Mouse (Mus musculus) neural tube, embryonic 11.5 days (tissue): ENCODE measurements around the gene Fam189b. TPM values are rescaled to one million over a fixed set of nuclear protein-coding genes. Genes with fewer than 3 reads are reported as not detected.
"Not testable (repeated sequence)": the region's sequence is repeated elsewhere in the genome, so short reads cannot be mapped to it uniquely, and the experiment has no call there.

Experiments used
- ATAC-seq: fragments of 200-750 bp; cut with Nextera tagmentation; 2 replicates; pipeline ENCODE4 v1.8.0; 2017; ENCODE audit warnings: moderate number of reproducible peaks, mild to moderate bottlenecking, moderate TSS enrichment, moderate library complexity; ENCODE audit not compliant: insufficient read depth, low FRiP score, low TSS enrichment
- DNase-seq: peaks from one replicate; pipeline ENCODE4 v3.0.0-alpha.2; 2015; ENCODE audit warnings: low spot score
- H3K27ac ChIP-seq: fragments of 300-500 bp; sonication (generic); 2 replicates; pipeline ENCODE4 v1.5.1; 2014; ENCODE audit warnings: low read depth, mild to moderate bottlenecking, low read length
- H3K27me3 ChIP-seq: fragments of 300-500 bp; sonication (generic); 2 replicates; pipeline ENCODE4 v1.6.1; 2014; ENCODE audit warnings: mild to moderate bottlenecking, low read length, mixed read lengths; ENCODE audit not compliant: control insufficient read depth, insufficient read depth
- H3K36me3 ChIP-seq: fragments of 300-500 bp; sonication (generic); 2 replicates; pipeline ENCODE4 v1.6.1; 2014; ENCODE audit warnings: mild to moderate bottlenecking, low read length, moderate library complexity, mixed read lengths; ENCODE audit not compliant: control insufficient read depth, insufficient read depth
- H3K4me1 ChIP-seq: fragments of 300-500 bp; sonication (generic); 2 replicates; pipeline ENCODE4 v1.6.1; 2014; ENCODE audit warnings: low read length, mixed read lengths; ENCODE audit not compliant: control insufficient read depth, insufficient read depth
- H3K4me2 ChIP-seq: fragments of 300-500 bp; sonication (generic); 2 replicates; pipeline ENCODE4 v1.6.1; 2014; ENCODE audit warnings: low read depth, mild to moderate bottlenecking, moderate library complexity
- H3K4me3 ChIP-seq: fragments of 300-500 bp; sonication (generic); 2 replicates; pipeline ENCODE4 v1.5.1; 2014; ENCODE audit warnings: low read depth, low read length
- H3K9ac ChIP-seq: fragments of 300-500 bp; sonication (generic); 2 replicates; pipeline ENCODE4 v1.6.1; 2014; ENCODE audit warnings: mild to moderate bottlenecking, low read length
- H3K9me3 ChIP-seq: fragments of 300-500 bp; sonication (generic); 2 replicates; pipeline ENCODE4 v1.6.1; 2016; ENCODE audit warnings: low read length; ENCODE audit not compliant: control insufficient read depth
- WGBS: fragments of 180-500 bp; shearing (Covaris S2); extraction: QIAGEN DNeasy Blood & Tissue Kit; methylation state at CpG from one replicate; pipeline ENCODE4 v1.1.7; 2014; 5-methylcytosine and 5-hydroxymethylcytosine counted together
- polyA plus RNA-seq: library from polyadenylated mRNA; unstranded; fragments of >200 nt; fragmentation: Nextera tagmentation; extraction: Ambion mirVana; gene quantifications from 2 replicates; pipeline ENCODE4 v1.2.1, GENCODE M21; 2014

Fam189b gene
- polyA plus RNA-seq, 1 experiment from 2014 or later = 36.9 TPM

DNA sequence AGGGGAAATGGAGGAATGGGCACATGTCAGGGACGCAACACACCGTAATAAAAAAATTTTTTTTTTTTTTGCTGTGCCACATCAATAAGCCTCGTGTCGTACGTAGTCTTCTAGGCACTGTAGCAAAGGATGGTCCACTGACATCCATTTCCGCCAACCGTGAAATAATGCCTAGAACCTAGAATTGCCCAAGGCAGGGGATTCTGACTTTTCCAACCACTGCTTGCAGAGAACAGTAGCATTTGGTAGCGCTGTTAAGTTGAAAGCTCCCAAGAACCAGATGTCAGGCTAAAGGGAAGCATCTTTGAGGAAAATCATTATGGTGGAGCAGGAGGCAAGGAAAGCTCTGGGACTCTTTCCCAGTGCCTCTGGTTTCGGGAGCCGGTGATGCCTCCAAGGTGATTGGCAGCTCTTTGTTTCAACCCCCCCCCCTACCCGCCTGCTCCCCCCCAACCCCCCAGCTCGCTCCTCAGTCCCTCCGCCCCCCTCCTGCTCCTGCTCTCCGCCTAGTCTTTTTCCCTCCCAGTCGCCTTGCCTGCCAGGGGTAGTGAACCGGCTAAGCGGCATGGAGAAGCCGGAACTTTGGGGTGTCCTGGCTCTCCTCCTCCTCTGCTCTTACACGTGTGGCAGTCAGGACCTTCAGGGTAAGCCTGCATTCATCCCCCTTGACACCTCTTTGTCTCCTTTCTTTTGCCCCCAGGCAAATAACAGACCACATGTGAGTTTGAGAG, 31.9 kb downstream of the Fam189b start, which contains the start of gene Thbs3:
Gene Thbs3, plus strand, starts transcription at position 500 of the 731 bp plus-strand sequence.
- peak; percentile 52 for DNase-seq
- no peaks in the 10 kb centered on the region for H3K27me3 ChIP-seq
- peak within 1 kb of the TSS; percentile 90 for H3K27ac ChIP-seq
- H3K36me3 ChIP-seq = no peaks in the 10 kb centered on the region; the same call in 1 of the 2 replicates
- under 1% methylated on average over 18 of the region's 19 CpGs for WGBS
- ATAC-seq = no peak
- H3K9ac ChIP-seq = peak within 1 kb of the TSS; percentile 66
- H3K4me3 ChIP-seq = peak within 1 kb of the TSS; percentile 73
- H3K4me2 ChIP-seq = peak within 1 kb of the TSS; percentile 55
- H3K4me1 ChIP-seq = peaks cover 18% of the 10 kb centered on the region
- no peaks in the 10 kb centered on the region for H3K9me3 ChIP-seq

- peaks cover 18% of the 10 kb centered on the region for H3K4me1 ChIP-seq
- peak; percentile 88 for DNase-seq
- no peaks in the 10 kb centered on the region for H3K36me3 ChIP-seq
- peak overlapping the region; percentile 90 for H3K27ac ChIP-seq
- H3K27me3 ChIP-seq = no peaks in the 10 kb centered on the region
- 0% methylated on average over 6 of the region's 6 CpGs for WGBS
- peak overlapping the region; percentile 66 for H3K9ac ChIP-seq
- peak; percentile 20 for ATAC-seq
- peak overlapping the region; percentile 73 for H3K4me3 ChIP-seq
- peak overlapping the region; percentile 55 for H3K4me2 ChIP-seq
- H3K9me3 ChIP-seq = no peaks in the 10 kb centered on the region
Observed at GRCm38 (mm10) chr3:89215853-89216252, 32.9 kb downstream of the Fam189b start.

GRCm38 (mm10) chr3:89216407-89216806, 33.5 kb downstream of the Fam189b start:
- 73% methylated on average over 7 of the region's 7 CpGs for WGBS
- H3K27me3 ChIP-seq, H3K9ac ChIP-seq, H3K4me2 ChIP-seq, DNase-seq, ATAC-seq, H3K27ac ChIP-seq, H3K9me3 ChIP-seq, H3K36me3 ChIP-seq, H3K4me3 ChIP-seq: not testable (repeated sequence)
- H3K4me1 ChIP-seq = peaks cover 18% of the 10 kb centered on the region

DNA sequence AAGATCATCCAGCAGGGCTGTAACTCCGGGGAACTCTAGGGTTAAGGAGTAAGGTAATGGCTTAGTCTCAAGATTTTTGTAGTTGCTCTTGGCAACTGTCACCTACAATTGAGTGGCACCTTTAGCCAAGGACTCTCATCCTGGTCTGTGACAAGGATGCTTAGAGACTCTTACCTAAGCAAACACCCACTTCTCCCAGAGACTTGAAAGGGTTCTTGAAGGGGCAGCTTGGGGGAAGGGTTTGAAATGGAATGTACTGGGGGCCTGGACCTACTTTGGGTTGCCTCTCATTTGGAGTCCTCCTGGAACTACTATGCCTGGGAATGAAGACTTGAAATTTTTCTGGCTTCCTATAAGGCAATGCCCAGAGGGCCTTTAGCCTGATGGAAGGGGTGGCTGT, 35.3 kb downstream of the Fam189b start:
- Histone ChIP-seq H3K4me3 (no peak overlapping the region), H3K4me1 (peaks cover 16% of the 10 kb centered on the region), H3K27ac (no peak overlapping the region), H3K36me3 (peaks cover 5% of the 10 kb centered on the region), H3K27me3 (no peaks in the 10 kb centered on the region), H3K9me3 (no peaks in the 10 kb centered on the region), H3K9ac (no peak overlapping the region), H3K4me2 (no peak overlapping the region)
- DNase-seq = no peak
- no peak for ATAC-seq
- 85% methylated on average over 1 of the region's 1 CpGs for WGBS

GRCm38 (mm10) chr3:89219546-89219945, 36.6 kb downstream of the Fam189b start:
- Histone ChIP-seq H3K4me3 (no peak overlapping the region), H3K27ac (no peak overlapping the region), H3K9me3 (no peaks in the 10 kb centered on the region), H3K27me3 (no peaks in the 10 kb centered on the region), H3K4me2 (no peak overlapping the region), H3K36me3 (peaks cover 7% of the 10 kb centered on the region), H3K9ac (no peak overlapping the region; the same call in 1 of the 2 replicates), H3K4me1 (peaks cover 22% of the 10 kb centered on the region)
- WGBS = 45% methylated on average over 8 of the region's 8 CpGs
- no peak for ATAC-seq
- no peak for DNase-seq

- ATAC-seq (no peak), DNase-seq (no peak)
- H3K4me1 ChIP-seq = peaks cover 18% of the 10 kb centered on the region
- WGBS = 67% methylated on average over 5 of the region's 5 CpGs
- peaks cover 7% of the 10 kb centered on the region for H3K36me3 ChIP-seq
- no peaks in the 10 kb centered on the region for H3K9me3 ChIP-seq
- H3K4me2 ChIP-seq = no peak overlapping the region
- no peaks in the 10 kb centered on the region for H3K27me3 ChIP-seq
- H3K4me3 ChIP-seq = no peak overlapping the region
- H3K9ac ChIP-seq = no peak overlapping the region
- no peak overlapping the region for H3K27ac ChIP-seq
Observed at GRCm38 (mm10) chr3:89221167-89221566, 38.2 kb downstream of the Fam189b start.

GRCm38 (mm10) chr3:89224796-89225195, 41.9 kb downstream of the Fam189b start:
- DNase-seq = no peak
- H3K4me2 ChIP-seq = peak overlapping the region; percentile 80
- H3K9me3 ChIP-seq = no peaks in the 10 kb centered on the region
- peak overlapping the region; percentile 79 for H3K27ac ChIP-seq
- H3K9ac ChIP-seq = peak overlapping the region; percentile 75
- H3K27me3 ChIP-seq = no peaks in the 10 kb centered on the region
- no peak for ATAC-seq
- H3K36me3 ChIP-seq = peaks cover 7% of the 10 kb centered on the region
- peak overlapping the region; percentile 64 for H3K4me3 ChIP-seq
- peaks cover 23% of the 10 kb centered on the region for H3K4me1 ChIP-seq
- WGBS = 61% methylated on average over 11 of the region's 11 CpGs

DNA sequence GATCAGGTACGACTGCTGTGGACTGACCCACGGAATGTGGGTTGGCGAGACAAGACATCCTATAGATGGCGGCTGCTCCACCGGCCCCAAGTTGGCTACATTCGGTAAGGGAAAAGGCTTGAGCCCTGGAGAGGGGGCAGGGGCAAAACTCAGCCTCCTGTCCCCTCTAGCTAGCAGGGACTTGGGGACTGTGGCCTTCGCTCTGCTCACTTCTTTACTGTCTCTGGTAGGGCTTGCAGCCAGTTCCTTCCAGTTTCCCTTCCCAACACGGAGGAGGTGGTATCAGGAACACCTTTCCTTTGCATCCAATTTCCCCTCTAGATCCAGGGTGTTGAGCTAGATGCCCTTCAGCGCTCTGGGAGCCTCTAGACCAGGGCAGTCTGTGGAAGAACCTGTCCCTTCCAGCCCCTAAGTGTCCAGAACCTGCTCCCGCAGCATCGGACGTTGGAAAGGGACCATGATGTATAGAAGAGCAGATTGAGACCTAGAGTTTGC, 42.4 kb downstream of the Fam189b start:
- peak overlapping the region; percentile 64 for H3K4me3 ChIP-seq
- H3K9ac ChIP-seq = peak overlapping the region; percentile 75
- ATAC-seq (no peak), DNase-seq (no peak)
- no peaks in the 10 kb centered on the region for H3K27me3 ChIP-seq
- H3K4me2 ChIP-seq = peak overlapping the region; percentile 80
- peaks cover 7% of the 10 kb centered on the region for H3K36me3 ChIP-seq
- peaks cover 23% of the 10 kb centered on the region for H3K4me1 ChIP-seq
- 39% methylated on average over 12 of the region's 12 CpGs for whole genome bisulfite sequencing
- peak overlapping the region; percentile 79 for H3K27ac ChIP-seq
- no peaks in the 10 kb centered on the region for H3K9me3 ChIP-seq

GRCm38 (mm10) chr3:89225918-89226317, 43.0 kb downstream of the Fam189b start:
- peaks cover 7% of the 10 kb centered on the region for H3K36me3 ChIP-seq
- no peaks in the 10 kb centered on the region for H3K9me3 ChIP-seq

More at GRCm38 (mm10) chr3:89225918-89226317, 43.0 kb downstream of the Fam189b start:
- DNase-seq = peak; percentile 86
- Histone ChIP-seq H3K4me3 (peak overlapping the region; percentile 64), H3K27me3 (no peaks in the 10 kb centered on the region), H3K4me1 (peaks cover 23% of the 10 kb centered on the region), H3K4me2 (peak overlapping the region; percentile 80), H3K27ac (peak overlapping the region; percentile 79), H3K9ac (peak overlapping the region; percentile 75)
- peak; percentile 69 for ATAC-seq
- 11% methylated on average over 4 of the region's 4 CpGs for WGBS
